Mouse (Mus musculus) CH12.LX (cell line): ENCODE data around the gene Cd33.

Source experiments
- BHLHE40 ChIP-seq: IDR thresholded peaks from 2 replicates; pipeline ENCODE4 v1.6.1; 2011; ENCODE audit warnings: mild to moderate bottlenecking, low read depth, low read length, improper control_type of control experiment
- CHD2 ChIP-seq: IDR thresholded peaks from 2 replicates; pipeline ENCODE4 v1.6.1; 2011; ENCODE audit warnings: low read length, improper control_type of control experiment
- CTCF ChIP-seq, 2 experiments: IDR thresholded peaks in 1 of 2; conservative IDR thresholded peaks in 1 of 2; 2 replicates each; pipeline ENCODE4 v1.5.1; 2011 to 2012; ENCODE audit warnings: low read depth in 2 of 2, low read length in 2 of 2, improper control_type of control experiment in 1 of 2, inconsistent platforms in 1 of 2, mild to moderate bottlenecking in 1 of 2, moderate library complexity in 1 of 2
- IRF4 ChIP-seq: IDR thresholded peaks from 2 replicates; pipeline ENCODE4 v1.6.1; 2014; ENCODE audit warnings: low read depth, mild to moderate bottlenecking, inconsistent platforms, low read length, improper control_type of control experiment
- JUN ChIP-seq: IDR thresholded peaks from 2 replicates; pipeline ENCODE4 v1.6.1; 2011; ENCODE audit warnings: low read depth, mild to moderate bottlenecking, low read length, improper control_type of control experiment, moderate library complexity; ENCODE audit not compliant: insufficient read depth
- MAX ChIP-seq: IDR thresholded peaks from 2 replicates; pipeline ENCODE4 v1.6.1; 2011; ENCODE audit warnings: low read length, improper control_type of control experiment
- MXI1 ChIP-seq: IDR thresholded peaks from 2 replicates; pipeline ENCODE4 v1.6.1; 2011; ENCODE audit warnings: mild to moderate bottlenecking, low read depth, low read length, improper control_type of control experiment
- POLR2A ChIP-seq: IDR thresholded peaks from 2 replicates; pipeline ENCODE4 v1.6.1; 2011; ENCODE audit warnings: low read depth, mild to moderate bottlenecking, improper control_type of control experiment, low read length
- USF2 ChIP-seq: conservative IDR thresholded peaks from 2 replicates; pipeline ENCODE4 v1.6.1; 2011; ENCODE audit warnings: low read depth, low read length, improper control_type of control experiment

GRCm38 (mm10) chr7:43522776-43523175, 21.5 kb downstream of the Cd33 start:
- TF ChIP-seq MXI1 (no peak), IRF4 (no peak), CHD2 (no peak), JUN (no peak), BHLHE40 (no peak), CTCF (conservative IDR thresholded peaks at IDR 0.05 in 1 of 2, IDR thresholded peaks at IDR 0.05 in 1 of 2; ENCODE audit: low read depth in 2 of 2, low read length in 2 of 2) (no peak), USF2 (no peak), MAX (no peak), POLR2A (no peak)
